Mouse (Mus musculus) liver, adult (tissue): ENCODE measurements at regions not wholly inside any gene's neighbourhood (a gene's known extent, or its start where the extent isn't known, plus 50 kb on each side); places are given as distances from the start of the nearest gene placed in this dataset.
A peak's percentile ranks its signal among the peaks of the same experiment; 100 is the strongest.

ENCODE experiments used
- GATA4 ChIP-seq: IDR thresholded peaks from 2 replicates; pipeline ENCODE4 v1.6.1; 2014; ENCODE audit warnings: mild to moderate bottlenecking, low read length; ENCODE audit not compliant: insufficient replicate concordance

DNA sequence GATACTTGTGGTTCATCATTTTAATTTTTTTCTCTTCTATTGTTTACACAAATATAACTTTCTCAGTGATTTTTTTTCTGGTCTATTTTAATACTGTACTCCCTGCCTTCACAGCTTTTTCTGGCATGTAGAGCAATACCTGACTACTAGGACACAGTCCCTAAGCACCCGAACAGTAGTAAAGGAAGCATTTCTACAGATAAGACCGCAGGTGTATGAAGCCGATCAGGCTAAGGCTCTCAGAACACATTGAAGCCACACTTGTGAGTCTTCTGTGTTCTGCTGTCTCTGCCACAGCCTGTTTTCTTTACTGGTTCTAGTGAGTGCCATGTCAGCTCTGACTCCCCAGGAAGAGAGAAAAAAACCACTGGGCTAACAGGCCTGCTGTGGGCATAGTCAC lies 102.2 kb upstream of the Peli1 start:
- TF ChIP-seq GATA4 = no peak

DNA sequence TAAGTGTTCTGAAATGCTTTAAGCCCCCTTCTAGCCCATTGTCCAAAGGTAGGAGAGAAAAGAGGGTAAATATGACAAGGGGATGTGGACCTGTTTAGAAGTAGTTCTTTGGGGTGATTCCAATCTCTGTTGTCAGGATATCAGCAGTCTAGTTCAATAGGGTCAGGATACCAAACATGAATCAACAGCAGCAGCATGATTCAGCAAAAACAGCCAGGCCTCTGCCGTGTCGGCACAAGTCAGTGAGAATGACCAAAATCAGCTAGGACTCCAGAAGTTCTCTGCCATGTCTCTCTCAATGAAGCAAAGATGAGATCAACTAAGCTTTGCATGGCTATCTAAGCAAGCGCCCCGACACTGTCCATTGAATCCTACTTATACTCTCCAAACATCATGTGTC lies 97.5 kb upstream of the Peli1 start:
- TF ChIP-seq GATA4 = no peak

DNA sequence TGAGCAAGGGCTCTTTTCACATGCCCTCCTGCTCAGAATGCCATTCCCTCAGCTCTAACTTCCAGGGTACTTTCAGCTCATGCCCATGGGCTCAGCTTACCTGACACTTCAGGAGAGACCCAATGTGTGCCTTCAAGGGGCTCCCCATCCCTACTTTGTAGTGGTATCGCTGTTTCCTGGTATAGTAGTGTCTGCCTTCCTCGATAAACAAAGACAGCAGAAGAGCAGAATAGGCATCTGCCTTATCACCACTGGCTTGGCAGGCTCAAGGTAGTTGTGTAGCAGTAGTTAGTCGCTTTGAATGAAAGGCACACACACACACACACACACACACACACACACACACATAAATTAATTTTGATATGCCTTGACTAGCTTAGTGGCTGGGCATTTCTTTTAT lies 89.7 kb upstream of the Peli1 start:
- TF ChIP-seq GATA4 = no peak

GRCm38 (mm10) chr11:21007222-21007621 lies 83.9 kb upstream of the Peli1 start:
- TF ChIP-seq GATA4 = no peak

DNA sequence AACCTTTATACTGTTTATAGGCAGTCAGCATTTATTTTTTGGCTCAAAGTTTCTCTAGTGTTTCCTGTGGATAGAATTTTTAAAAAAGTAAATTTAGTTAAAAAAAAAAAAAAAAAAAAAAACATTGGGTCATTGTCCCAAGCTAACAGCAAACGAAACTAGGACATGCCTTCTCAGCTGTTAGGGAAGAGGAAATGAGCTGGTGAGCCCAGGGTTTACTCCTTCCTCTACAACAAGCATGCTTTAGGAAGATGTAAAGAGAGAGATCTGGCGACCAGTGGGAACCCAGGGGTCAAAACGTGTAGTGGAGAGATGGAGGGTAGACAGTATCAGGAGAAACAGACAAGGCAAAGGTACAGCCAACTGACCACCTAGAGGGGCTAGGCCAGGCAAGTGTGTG lies 81.6 kb upstream of the Peli1 start:
- TF ChIP-seq GATA4 = no peak

DNA sequence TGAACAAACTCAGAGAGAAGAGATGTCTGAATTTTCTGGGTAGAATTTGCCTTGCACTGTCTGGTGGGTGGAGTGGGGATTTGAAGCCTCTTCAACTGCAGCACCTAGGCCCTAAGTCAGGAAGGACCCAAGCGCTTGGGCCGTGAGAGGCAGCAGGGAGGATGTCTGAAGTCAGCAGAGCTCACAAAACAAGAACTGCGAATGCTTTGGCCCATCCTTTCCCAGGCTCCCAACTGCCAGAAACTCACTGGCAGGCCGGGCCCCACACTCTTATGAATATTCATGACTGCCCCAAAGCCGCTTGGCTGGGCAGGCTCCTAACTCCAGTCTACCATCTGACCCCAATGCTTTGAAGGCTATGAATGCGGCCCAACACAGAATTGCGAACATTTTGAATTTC lies 80.2 kb upstream of the Peli1 start:
- no peak for TF ChIP-seq GATA4

GRCm38 (mm10) chr11:21014250-21014649 lies 76.8 kb upstream of the Peli1 start:
- TF ChIP-seq GATA4 = no peak

- no peak for TF ChIP-seq GATA4
Measured at GRCm38 (mm10) chr11:21015536-21015935, 75.6 kb upstream of the Peli1 start.

GRCm38 (mm10) chr11:21016133-21016746 lies 74.9 kb upstream of the Peli1 start:
- peak; percentile 61; the same call in 1 of the 2 replicates for TF ChIP-seq GATA4

DNA sequence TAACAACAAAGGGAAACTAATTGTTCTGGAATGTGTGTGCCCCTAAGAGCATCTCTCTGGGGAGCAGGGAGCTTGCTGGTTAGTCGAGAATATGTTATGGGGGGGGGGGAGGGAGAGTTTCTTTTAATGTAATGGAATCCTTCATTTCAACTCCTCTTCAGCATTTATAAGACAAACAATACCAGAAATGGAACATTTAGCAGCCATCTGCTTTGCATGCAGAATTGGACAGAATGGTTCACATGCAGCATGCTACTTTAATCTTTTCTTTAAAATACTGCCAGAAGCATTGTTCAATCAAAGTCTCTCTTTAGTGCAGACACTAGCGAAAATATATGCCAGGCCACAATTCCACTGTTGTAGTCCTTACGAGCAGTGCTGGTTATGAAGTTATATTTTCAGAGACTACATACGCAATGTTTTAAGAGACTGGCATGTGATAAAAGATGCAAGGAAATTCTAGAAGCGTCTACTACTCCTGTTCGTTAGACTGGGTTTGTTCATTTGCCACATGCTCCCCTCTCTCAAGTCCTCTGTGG lies 74.2 kb upstream of the Peli1 start:
- TF ChIP-seq GATA4 = no peak

DNA sequence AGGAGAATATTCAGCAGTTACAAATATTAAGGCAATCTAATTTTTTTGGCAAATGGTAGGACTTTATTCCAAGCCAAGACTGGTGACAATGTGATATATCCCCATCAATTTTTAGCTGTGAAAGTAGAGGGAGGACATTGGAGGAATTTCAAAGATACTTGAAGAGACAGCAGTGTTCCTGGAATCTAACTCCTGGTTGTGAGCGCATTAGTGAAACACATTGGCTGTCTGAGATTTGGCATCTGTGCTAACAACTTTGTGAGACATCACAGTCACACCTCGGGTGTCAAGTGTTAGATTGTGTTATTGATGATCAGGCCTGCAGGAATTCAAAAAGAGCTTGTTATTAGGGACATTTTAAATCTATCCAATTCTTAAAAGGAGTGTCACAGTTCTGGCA lies 71.3 kb upstream of the Peli1 start:
- TF ChIP-seq GATA4 = no peak

- TF ChIP-seq GATA4 = no peak
Measured at GRCm38 (mm10) chr11:21024111-21024510, 67.0 kb upstream of the Peli1 start.

- TF ChIP-seq GATA4 = no peak
Measured at GRCm38 (mm10) chr11:21024521-21024920, 66.6 kb upstream of the Peli1 start.

DNA sequence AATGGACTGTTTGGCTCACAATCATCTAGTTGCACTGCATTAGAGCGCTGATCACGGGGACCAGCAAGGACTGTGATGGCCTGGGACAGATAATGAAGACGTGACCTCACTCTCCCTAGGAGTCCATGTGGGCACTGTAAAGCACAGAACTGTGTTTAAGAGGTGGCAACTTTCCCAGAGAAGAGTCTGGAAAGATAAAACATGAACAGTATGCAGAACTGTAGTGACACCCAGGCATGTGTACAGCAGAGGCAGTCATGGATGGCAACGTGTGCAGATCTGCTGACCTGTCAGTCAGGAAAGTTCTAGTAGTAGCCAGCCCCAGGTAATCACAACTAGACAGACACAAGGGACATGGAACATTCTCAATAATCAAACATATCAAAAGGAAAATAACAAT lies 63.8 kb upstream of the Peli1 start:
- no peak for TF ChIP-seq GATA4

DNA sequence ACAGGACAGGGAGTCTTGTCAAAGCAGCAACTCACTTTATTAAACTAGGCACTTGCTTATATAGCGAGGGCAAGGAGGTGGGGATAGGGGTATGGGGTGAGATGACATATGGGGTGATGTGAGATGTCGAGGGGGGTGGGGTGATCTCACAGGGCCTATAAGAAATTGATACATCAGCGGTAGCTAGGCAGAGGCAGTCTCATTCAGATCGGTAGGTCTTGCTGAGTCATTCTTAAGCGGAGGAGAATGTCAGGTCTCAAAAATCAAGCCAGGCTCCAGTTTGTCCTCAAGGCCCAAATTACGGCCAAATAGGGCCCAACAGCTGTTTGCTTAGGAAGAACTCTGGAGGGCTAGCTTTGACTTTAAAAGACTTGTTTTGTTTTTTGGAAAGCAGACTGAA lies 60.7 kb upstream of the Peli1 start:
- TF ChIP-seq GATA4 = no peak

DNA sequence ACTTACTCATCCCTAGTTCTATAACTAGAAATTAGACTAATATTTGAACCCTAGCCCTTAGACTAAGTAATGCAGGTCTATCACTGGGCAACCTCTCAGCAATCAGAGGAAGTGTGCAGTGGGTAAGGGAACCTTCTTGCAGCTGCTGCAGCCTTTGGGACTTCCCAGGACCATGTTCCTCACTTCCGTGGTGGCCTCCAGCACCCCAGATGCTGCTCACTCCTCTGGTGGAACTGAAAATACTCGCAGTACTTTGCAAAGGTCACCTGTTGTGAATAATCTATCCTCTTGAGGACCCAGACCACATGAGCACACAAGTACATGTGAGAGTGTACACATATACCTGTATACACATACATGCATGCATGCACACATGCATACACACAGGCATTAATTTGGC lies 59.3 kb upstream of the Peli1 start:
- no peak for TF ChIP-seq GATA4

DNA sequence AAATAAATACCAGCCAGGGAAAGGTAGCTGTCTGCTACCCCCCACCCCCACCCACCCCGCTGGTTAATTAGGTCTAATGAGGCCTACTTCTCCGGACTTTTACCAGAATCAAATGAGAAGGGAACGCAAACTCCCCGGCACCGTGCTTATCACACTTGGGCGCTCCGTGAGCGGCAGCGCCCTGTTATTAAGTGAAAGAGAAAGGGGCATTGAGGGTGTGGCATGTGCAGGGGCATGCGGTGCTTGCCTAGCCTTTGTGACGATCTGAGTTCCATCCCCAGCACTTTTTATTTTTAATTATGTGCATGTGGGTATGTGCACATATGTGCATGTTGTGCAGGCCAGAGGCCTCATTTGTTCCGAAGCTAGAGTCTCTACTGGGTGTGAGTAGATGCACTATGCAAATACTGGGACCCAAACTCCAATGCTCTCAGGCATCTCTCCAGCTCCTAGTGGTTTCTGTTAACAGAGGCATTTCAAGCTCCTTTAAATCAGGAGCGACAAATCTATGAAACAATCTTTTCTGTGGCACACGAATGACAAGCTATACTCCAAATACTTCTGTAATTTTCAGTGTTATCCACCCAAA lies 57.8 kb upstream of the Peli1 start:
- no peak for TF ChIP-seq GATA4

GRCm38 (mm10) chr11:21033823-21034401 lies 57.2 kb upstream of the Peli1 start:
- TF ChIP-seq GATA4 = no peak
